Mouse (Mus musculus) stomach, embryonic 14.5 days (tissue): ENCODE measurements at regions not wholly inside any gene's neighbourhood (a gene's known extent, or its start where the extent isn't known, plus 50 kb on each side); places are given as distances from the start of the nearest gene placed in this dataset.

Experiments
- ATAC-seq: fragments of 200-750 bp; cut with Nextera tagmentation; 2 replicates; pipeline ENCODE4 v1.8.0; 2017; ENCODE audit warnings: low read depth, moderate TSS enrichment; ENCODE audit not compliant: insufficient number of reproducible peaks, insufficient read depth, low FRiP score
- H3K27ac ChIP-seq: fragments of 300-500 bp; sonication (generic); 2 replicates; pipeline ENCODE4 v1.5.1; 2014; ENCODE audit warnings: mild to moderate bottlenecking, low read length, moderate library complexity, mixed read lengths
- H3K27me3 ChIP-seq: fragments of 300-500 bp; sonication (generic); 2 replicates; pipeline ENCODE4 v1.6.1; 2014; ENCODE audit warnings: low read length, control low read depth, mixed read lengths; ENCODE audit not compliant: control insufficient read depth, insufficient read depth
- H3K36me3 ChIP-seq: fragments of 300-500 bp; sonication (generic); 2 replicates; pipeline ENCODE4 v1.6.1; 2014; ENCODE audit warnings: mild to moderate bottlenecking, control low read depth, low read length, moderate library complexity, mixed read lengths; ENCODE audit not compliant: control insufficient read depth, insufficient read depth
- H3K4me1 ChIP-seq: fragments of 300-500 bp; sonication (generic); 2 replicates; pipeline ENCODE4 v1.6.1; 2014; ENCODE audit warnings: low read length, control low read depth, mixed read lengths; ENCODE audit not compliant: control insufficient read depth, insufficient read depth
- H3K4me2 ChIP-seq: fragments of 300-500 bp; sonication (generic); replicated peaks from 2 replicates; pipeline ENCODE4 v1.6.1; 2014; ENCODE audit warnings: low read depth, low read length, control low read depth
- H3K4me3 ChIP-seq: fragments of 300-500 bp; sonication (generic); 2 replicates; pipeline ENCODE4 v1.5.1; 2014; ENCODE audit warnings: low read depth, low read length, control low read depth
- H3K9ac ChIP-seq: fragments of 300-500 bp; sonication (generic); replicated peaks from 2 replicates; pipeline ENCODE4 v1.6.1; 2014; ENCODE audit warnings: low read depth, mild to moderate bottlenecking, control low read depth, low read length, moderate library complexity, mixed read lengths
- H3K9me3 ChIP-seq: fragments of 300-500 bp; sonication (generic); 2 replicates; pipeline ENCODE4 v1.6.1; 2016; ENCODE audit warnings: low read depth, low read length, control low read depth; ENCODE audit not compliant: control insufficient read depth
- WGBS: fragments of 180-500 bp; shearing (Covaris S2); extraction: QIAGEN DNeasy Blood & Tissue Kit; methylation state at CpG from one replicate; pipeline ENCODE4 v1.1.7; 2014; 5-methylcytosine and 5-hydroxymethylcytosine counted together

DNA sequence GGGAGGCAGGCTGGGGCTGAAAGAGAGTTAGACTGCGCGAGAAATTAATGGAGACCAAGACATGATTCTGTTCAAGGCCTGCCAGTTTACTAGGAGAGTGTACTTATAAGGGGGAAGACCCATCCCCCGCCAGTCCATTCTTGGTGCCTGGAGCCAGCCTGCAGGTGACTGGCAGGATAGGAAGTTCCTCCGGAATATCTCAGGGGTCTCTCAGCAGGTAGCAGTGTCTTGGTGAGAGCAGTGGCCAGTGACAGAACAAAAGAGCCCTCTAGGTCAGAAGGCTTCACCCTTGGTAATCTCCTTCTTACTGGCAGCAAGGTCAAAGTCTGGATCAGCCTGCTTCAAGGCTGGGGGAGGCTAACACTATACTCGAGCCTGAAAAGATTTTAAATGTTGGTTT, 83.7 kb upstream of the Zfp804b start:
- 52% methylated on average over 5 of the region's 5 CpGs for WGBS
- H3K4me2 ChIP-seq, result no peak overlapping the region

DNA sequence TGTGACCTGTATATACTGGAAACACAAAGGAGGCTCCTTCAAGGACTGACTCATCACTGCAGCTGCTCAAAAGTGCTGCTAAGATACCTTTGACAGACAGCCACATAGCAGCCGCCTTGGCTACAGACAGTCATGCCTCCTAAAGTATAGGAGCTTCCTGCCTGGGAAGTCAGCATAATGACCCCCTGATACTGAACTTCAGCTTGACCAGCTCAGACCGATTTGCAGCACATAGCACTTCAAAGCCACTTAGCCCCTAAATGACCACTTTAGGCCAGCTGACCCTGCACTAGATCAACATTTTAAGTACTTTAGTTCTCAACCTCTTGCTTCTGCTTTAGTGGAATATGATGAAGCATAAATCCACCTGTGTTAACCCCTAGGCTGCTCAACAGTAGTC, 91.9 kb upstream of the Zfp804b start:
- no peaks in the 10 kb centered on the region for H3K36me3 ChIP-seq
- H3K27ac ChIP-seq, result no peak overlapping the region
- H3K9ac ChIP-seq, result no peak overlapping the region
- 58% methylated on average over 2 of the region's 2 CpGs for WGBS
- H3K4me3 ChIP-seq, result no peak overlapping the region
- H3K4me1 ChIP-seq, result no peaks in the 10 kb centered on the region
- ATAC-seq, result no peak
- H3K4me2 ChIP-seq, result no peak overlapping the region
- H3K9me3 ChIP-seq, result no peaks in the 10 kb centered on the region
- no peaks in the 10 kb centered on the region for H3K27me3 ChIP-seq

More for the DNA sequence above, 83.7 kb upstream of the Zfp804b start:
- H3K4me3 ChIP-seq, result no peak overlapping the region
- no peaks in the 10 kb centered on the region for H3K9me3 ChIP-seq
- no peak overlapping the region for H3K27ac ChIP-seq
- ATAC-seq, result no peak
- H3K4me1 ChIP-seq, result no peaks in the 10 kb centered on the region
- H3K9ac ChIP-seq, result no peak overlapping the region
- no peaks in the 10 kb centered on the region for H3K27me3 ChIP-seq
- no peaks in the 10 kb centered on the region for H3K36me3 ChIP-seq

DNA sequence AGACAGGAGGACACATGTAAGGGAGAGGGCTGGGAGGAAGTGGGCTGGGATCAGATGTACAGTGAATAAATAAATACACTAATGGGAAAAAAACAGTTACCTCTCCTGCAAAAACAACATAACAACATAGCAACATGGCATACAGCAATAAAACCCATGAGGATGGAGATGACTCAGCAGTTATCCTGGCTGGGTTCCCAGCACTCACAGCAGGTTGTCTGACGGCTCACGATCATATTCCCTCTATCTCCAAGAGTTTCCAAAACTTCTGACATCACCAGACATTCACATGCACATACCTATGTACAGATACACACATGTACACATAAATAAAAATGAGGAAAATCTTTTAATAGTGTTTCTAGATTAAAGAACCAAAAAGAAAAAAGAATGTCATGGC, 103.4 kb upstream of the Zfp804b start:
- 87% methylated on average over 2 of the region's 2 CpGs for WGBS
- no peak overlapping the region for H3K27ac ChIP-seq
- H3K36me3 ChIP-seq, result no peaks in the 10 kb centered on the region
- no peaks in the 10 kb centered on the region for H3K9me3 ChIP-seq
- no peak overlapping the region for H3K4me2 ChIP-seq
- H3K27me3 ChIP-seq, result no peaks in the 10 kb centered on the region
- H3K4me3 ChIP-seq, result no peak overlapping the region
- H3K9ac ChIP-seq, result no peak overlapping the region
- H3K4me1 ChIP-seq, result no peaks in the 10 kb centered on the region
- no peak for ATAC-seq

DNA sequence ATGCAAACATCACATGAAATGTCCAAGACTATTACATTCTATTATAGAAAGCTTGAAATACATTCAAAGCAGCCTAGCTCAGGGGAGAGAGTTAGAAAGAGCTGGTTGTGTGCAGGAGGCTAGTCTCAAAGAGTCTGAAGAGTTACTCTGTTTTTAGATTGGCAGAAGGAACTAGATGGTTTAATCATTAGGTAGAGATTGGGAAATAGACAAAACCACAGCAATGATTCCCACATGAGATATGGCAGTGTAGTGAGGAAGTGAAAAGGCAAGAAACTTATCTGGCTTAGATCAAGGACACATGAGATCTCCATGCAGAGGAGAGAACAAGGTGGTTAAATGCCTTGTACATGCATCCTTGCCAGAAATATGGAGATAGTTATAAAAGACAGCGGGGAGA, 110.3 kb upstream of the Zfp804b start:
- WGBS, result 92% methylated on average over 1 of the region's 1 CpGs
- no peak overlapping the region for H3K9ac ChIP-seq
- no peaks in the 10 kb centered on the region for H3K36me3 ChIP-seq
- no peaks in the 10 kb centered on the region for H3K27me3 ChIP-seq
- no peak overlapping the region for H3K4me2 ChIP-seq
- no peak for ATAC-seq
- no peak overlapping the region for H3K27ac ChIP-seq
- no peaks in the 10 kb centered on the region for H3K9me3 ChIP-seq
- H3K4me1 ChIP-seq, result no peaks in the 10 kb centered on the region
- no peak overlapping the region for H3K4me3 ChIP-seq

DNA sequence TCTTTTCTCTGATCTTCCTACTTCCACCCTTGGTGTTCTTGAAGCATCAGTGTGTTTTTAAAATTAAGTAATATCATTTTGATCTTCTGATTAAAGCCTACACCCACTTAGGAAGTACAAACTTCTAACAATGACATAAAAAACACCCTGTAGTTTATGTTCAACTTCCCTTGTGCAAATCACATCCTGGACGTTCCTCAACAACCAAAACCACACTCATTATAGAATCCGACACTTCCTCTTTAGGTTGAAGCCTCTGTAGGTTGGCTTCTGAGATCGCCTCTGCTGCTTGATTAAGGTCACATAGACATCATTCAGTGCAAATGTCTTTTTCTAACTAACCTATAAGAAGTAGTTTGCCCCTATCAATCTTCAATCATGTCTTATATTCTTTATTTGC, 112.5 kb upstream of the Zfp804b start:
- Histone ChIP-seq H3K9me3 (no peaks in the 10 kb centered on the region), H3K27me3 (no peaks in the 10 kb centered on the region), H3K27ac (no peak overlapping the region), H3K9ac (no peak overlapping the region), H3K4me1 (no peaks in the 10 kb centered on the region), H3K36me3 (no peaks in the 10 kb centered on the region), H3K4me2 (no peak overlapping the region), H3K4me3 (no peak overlapping the region)
- WGBS, result 69% methylated on average over 3 of the region's 3 CpGs
- ATAC-seq, result no peak

DNA sequence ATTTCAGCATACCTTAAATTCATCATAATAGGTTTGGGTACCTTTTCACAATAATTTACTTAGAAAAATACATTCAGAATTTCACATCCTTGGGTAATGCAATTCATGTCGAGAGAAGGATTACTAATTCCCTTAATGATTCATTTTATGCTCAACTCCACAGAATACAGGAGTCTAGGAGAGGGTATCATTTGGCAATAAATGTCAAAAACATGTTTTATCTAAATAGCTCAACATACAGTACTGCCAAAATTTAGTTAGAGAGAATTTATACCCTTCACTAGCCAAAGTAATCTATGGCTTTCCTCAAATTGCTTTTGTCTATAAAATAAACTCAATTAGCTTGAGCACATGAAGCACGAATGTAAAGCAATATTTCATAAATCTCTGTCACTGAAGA, 144.6 kb upstream of the Zfp804b start:
- Histone ChIP-seq H3K27me3 (no peaks in the 10 kb centered on the region), H3K4me1 (no peaks in the 10 kb centered on the region), H3K9me3 (no peaks in the 10 kb centered on the region), H3K4me2 (no peak overlapping the region), H3K36me3 (no peaks in the 10 kb centered on the region), H3K4me3 (no peak overlapping the region), H3K27ac (no peak overlapping the region), H3K9ac (no peak overlapping the region)
- WGBS, result 33% methylated on average over 2 of the region's 2 CpGs
- ATAC-seq, result no peak

DNA sequence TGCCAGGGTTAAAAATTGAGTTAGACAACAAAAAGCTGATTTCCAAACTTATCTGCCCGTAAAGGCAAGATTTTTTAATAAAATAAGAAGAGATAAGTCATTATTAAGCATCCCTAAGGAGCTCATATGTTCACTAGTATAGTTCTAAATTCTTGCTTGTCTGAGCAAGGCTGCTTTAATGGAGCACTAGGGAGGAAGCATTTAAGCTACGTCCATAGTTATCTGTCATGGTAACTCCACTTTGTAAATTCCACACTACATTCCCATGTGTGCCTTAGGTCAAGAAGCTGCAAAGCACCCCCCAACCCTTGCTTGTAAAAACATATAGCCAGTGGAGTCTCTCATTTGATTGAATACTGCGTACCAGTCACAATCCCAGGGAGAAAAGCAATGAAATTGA, 145.0 kb upstream of the Zfp804b start:
- Histone ChIP-seq H3K4me1 (no peaks in the 10 kb centered on the region), H3K27me3 (no peaks in the 10 kb centered on the region), H3K27ac (no peak overlapping the region), H3K4me3 (no peak overlapping the region), H3K4me2 (no peak overlapping the region), H3K9ac (no peak overlapping the region), H3K36me3 (no peaks in the 10 kb centered on the region), H3K9me3 (no peaks in the 10 kb centered on the region)
- 49% methylated on average over 3 of the region's 3 CpGs for WGBS
- no peak for ATAC-seq

DNA sequence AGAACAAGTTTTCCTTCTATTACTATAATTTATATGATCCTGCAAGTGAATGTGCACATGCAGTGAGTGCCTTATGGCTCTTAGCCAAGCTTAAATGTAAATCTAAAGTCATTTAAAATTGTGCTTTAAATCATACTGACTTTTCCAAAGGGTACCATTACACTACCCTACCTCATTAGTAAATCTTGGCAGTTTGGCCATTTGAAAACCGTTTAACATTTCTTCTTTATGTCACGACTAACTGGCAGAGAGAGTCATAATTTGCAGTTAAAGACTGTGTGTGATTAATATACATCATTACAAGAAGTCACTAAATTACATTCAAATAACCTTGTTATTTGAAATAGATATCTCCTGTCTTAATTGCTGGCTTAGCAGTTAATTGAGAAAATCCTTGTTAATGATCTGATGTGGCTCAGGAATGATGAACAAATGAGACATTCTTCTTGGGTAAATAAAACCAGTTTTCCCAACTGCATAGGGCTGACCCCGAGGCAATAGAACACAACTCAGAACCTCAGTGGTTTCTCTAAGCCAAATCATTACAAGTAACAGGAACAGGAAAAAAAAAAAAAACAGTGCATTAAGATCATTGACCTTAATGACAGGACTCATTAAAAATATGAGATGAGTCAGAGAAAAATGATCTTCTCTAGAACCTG, 173.1 kb upstream of the Zfp804b start:
- Histone ChIP-seq H3K4me2 (no peak overlapping the region), H3K27me3 (no peaks in the 10 kb centered on the region), H3K4me3 (no peak overlapping the region), H3K4me1 (no peaks in the 10 kb centered on the region), H3K9ac (no peak overlapping the region), H3K9me3 (no peaks in the 10 kb centered on the region), H3K36me3 (no peaks in the 10 kb centered on the region), H3K27ac (no peak overlapping the region)
- no peak for ATAC-seq
- 53% methylated on average over 3 of the region's 3 CpGs for WGBS

DNA sequence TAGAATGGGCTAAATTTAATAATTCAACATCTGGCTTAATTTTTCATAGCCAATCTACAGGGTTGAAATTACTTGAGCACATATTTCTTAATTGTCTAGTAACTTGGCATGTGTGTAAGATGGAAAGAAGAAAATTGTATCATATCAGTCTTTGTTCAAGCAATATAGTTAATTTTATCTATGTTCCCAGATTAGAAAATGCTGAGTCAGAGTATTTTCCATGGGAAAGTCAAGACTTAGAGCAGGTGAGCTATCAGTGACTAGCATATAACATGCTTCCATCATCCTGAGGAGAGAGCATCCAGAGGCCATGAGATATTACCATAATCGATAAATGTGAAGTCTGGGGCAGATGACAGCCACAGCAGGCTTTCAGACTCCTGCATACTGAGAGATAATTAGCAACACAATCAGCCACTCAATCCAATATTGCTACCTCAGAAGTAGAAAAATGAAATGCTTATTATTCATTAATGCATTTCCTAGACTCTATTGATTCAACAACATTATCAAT, 188.2 kb upstream of the Zfp804b start:
- Histone ChIP-seq H3K9ac (no peak overlapping the region), H3K4me1 (no peaks in the 10 kb centered on the region), H3K27ac (no peak overlapping the region), H3K4me3 (no peak overlapping the region), H3K9me3 (no peaks in the 10 kb centered on the region), H3K27me3 (no peaks in the 10 kb centered on the region), H3K4me2 (no peak overlapping the region), H3K36me3 (no peaks in the 10 kb centered on the region)
- 96% methylated on average over 1 of the region's 1 CpGs for WGBS
- no peak for ATAC-seq
